Mouse (Mus musculus) brain, embryonic 14.5 days (tissue): ENCODE results near the gene Pdzrn4.

ENCODE experiments used
- CTCF ChIP-seq: fragments of 200-500 bp; IDR thresholded peaks from 2 replicates; pipeline ENCODE4 v1.5.1; 2012; ENCODE audit warnings: inconsistent platforms, mild to moderate bottlenecking, moderate library complexity, borderline replicate concordance; ENCODE audit not compliant: insufficient read depth, insufficient read length; ENCODE audit errors: extremely low read depth
- POLR2A ChIP-seq: fragments of 200-500 bp; IDR thresholded peaks from 2 replicates; pipeline ENCODE4 v1.6.1; 2012; ENCODE audit warnings: mild to moderate bottlenecking, inconsistent platforms, borderline replicate concordance; ENCODE audit not compliant: poor library complexity, insufficient read depth, insufficient read length, severe bottlenecking; ENCODE audit errors: extremely low read depth

DNA sequence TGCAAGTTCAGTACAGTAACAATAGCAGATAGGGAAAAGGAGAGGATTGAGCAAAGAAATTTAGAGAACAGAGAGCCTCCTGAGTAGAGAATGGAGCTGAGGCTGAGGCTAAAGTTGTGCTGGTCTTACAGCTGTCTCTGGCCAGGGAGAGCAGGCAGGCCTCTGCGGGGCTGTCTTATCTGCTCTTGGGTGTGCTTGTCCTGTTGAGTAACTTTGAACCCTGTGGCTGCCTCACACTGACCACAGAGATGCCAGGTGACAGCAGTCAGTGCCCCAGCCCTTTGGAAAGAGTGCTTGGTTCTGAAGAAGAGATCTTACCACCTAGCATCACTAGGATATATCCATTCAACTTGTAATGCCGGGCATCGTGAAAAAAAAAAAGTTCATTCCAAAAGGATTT is 214.2 kb downstream of the Pdzrn4 start:
- TF ChIP-seq POLR2A (no peak), CTCF (no peak)
